ENCODE assay signal across 8 mouse cellular contexts in the genomic region with DNA sequence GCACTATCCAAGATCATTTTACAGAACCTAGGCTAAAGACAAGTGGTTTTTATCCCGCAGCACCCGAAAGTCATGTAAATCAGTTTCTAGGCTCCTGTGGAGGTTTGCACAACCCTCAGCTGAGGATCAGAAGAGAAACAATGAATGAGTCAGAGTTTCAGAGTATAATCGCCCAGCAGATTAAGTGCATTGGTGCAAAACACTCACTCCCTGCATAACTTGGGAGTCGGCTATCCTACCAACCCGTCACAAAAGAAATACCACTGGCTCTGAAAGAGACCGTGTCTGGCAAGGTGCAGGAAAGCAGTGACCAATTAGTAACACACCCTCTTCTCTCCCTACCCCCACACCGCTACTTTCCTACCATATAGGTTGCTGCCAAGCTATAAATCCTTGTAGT. TPM values are rescaled to one million over a fixed set of nuclear protein-coding genes. Genes with fewer than 3 reads are reported as not detected.
DNase-seq lines count a peak whose midpoint lies in the region; ATAC-seq and TF ChIP-seq lines count a peak whose summit lies in the region.

No protein-coding gene starts in this region.

- peaks cover 72% of the 10 kb centered on the region for H3K4me1 ChIP-seq in megakaryocyte, embryonic 14.5 days
- peaks cover 44% of the 10 kb centered on the region for H3K4me1 ChIP-seq in limb, embryonic 13.5 days

- H3K9ac ChIP-seq in limb, embryonic 13.5 days = peak overlapping the region; percentile 84

- H3ac ChIP-seq in myocyte (ENCODE audit: control insufficient read depth, insufficient read length) = no peak overlapping the region

- TF ChIP-seq POLR2A in myocyte (IDR thresholded peaks at IDR 0.05; ENCODE audit: insufficient read length, low read depth) = no peak

- 5% methylated on average over 7 of the region's 7 CpGs for WGBS in limb, embryonic 13.5 days

- peak overlapping the region; percentile 91 for H3K4me3 ChIP-seq in megakaryocyte, embryonic 14.5 days (replicated peaks)
- H3K4me3 ChIP-seq in limb, embryonic 13.5 days = peak overlapping the region; percentile 66
- peak overlapping the region; percentile 57 for H3K4me3 ChIP-seq in myocyte

- no peaks in the 10 kb centered on the region for H3K27me3 ChIP-seq in megakaryocyte, embryonic 14.5 days (replicated peaks)
- H3K27me3 ChIP-seq in limb, embryonic 13.5 days = no peaks in the 10 kb centered on the region
- H3K27me3 ChIP-seq in myocyte (ENCODE audit: control insufficient read depth, insufficient read depth, insufficient read length) = no peaks in the 10 kb centered on the region

- peaks cover 75% of the 10 kb centered on the region for H3K79me2 ChIP-seq in myocyte (ENCODE audit: control insufficient read depth, insufficient read depth)

- H3K9me3 ChIP-seq in megakaryocyte, embryonic 14.5 days = no peaks in the 10 kb centered on the region
- H3K9me3 ChIP-seq in limb, embryonic 13.5 days = no peaks in the 10 kb centered on the region

- ATAC-seq in megakaryocyte, adult 5-6 weeks (ENCODE audit: poor library complexity, severe bottlenecking) = no peak
- no peak for ATAC-seq in limb, embryonic 13.5 days (ENCODE audit: low FRiP score, low read depth)
- no peak for ATAC-seq in cerebellum, adult (ENCODE audit: insufficient number of reproducible peaks, low FRiP score, low TSS enrichment)

- H3K4me2 ChIP-seq in limb, embryonic 13.5 days (replicated peaks) = peak overlapping the region; percentile 76
- peak overlapping the region; percentile 95 for H3K4me2 ChIP-seq in myocyte (ENCODE audit: low read depth)

- peak overlapping the region; percentile 67 for H3K27ac ChIP-seq in limb, embryonic 13.5 days

- peak; percentile 9 for DNase-seq in adrenal gland, postnatal 25 days
- DNase-seq in gonadal fat pad, adult 2 months (ENCODE audit: low read depth) = peak; percentile 54
- no peak for DNase-seq in cerebellum, postnatal 4 days (ENCODE audit: low spot score in 2 of 2)

- H3K36me3 ChIP-seq in megakaryocyte, embryonic 14.5 days (replicated peaks; ENCODE audit: low read length) = peaks cover 49% of the 10 kb centered on the region
- peaks cover 24% of the 10 kb centered on the region for H3K36me3 ChIP-seq in limb, embryonic 13.5 days
- peaks cover 4% of the 10 kb centered on the region for H3K36me3 ChIP-seq in myocyte (ENCODE audit: control insufficient read depth, insufficient read depth)

TF ChIP-seq in myocyte, 11 proteins besides CTCF, POLR2A, EP300 and RAD21:
- peak; percentile 60; the same call in 1 of the 2 replicates for TF ChIP-seq CEBPB (IDR thresholded peaks at IDR 0.05; ENCODE audit: insufficient read depth, poor library complexity, severe bottlenecking)
- TF ChIP-seq MYOG (IDR thresholded peaks at IDR 0.05; ENCODE audit: control insufficient read depth in 1 of 3, insufficient read depth in 1 of 3, insufficient read length in 2 of 3, low read depth in 2 of 3) = no peak

RNA-seq across cellular contexts. Expression of a gene that starts 3.4 kb away (rescaled TPM):
- polyA plus RNA-seq in megakaryocyte, embryonic 14.5 days (2012; ENCODE audit: insufficient read depth, low replicate concordance) = 20.5 and 26.8 TPM in 2 replicates
- total RNA-seq in megakaryocyte, adult 5-6 weeks (2015) = 16.8 and 18.5 TPM in 2 replicates
- total RNA-seq in megakaryocyte, adult 5-6 weeks (2017) = 21.1 and 31.3 TPM in 2 replicates
- total RNA-seq in adrenal gland, postnatal 25 days (2021) = 107 and 137 TPM in 2 replicates
- 39.8 and 50.9 TPM in 2 replicates for polyA plus RNA-seq in gonadal fat pad, adult 2 months (2012; rRNA removed)
- polyA plus RNA-seq in limb, embryonic 13.5 days (2015; fragmentation: Nextera tagmentation; extraction: Ambion mirVana) = 43.6 and 45.9 TPM in 2 replicates
- 33.5 TPM for polyA plus RNA-seq in myocyte (2012; fragmentation: generic; extraction: Trizol)

Comparison
In these comparisons a context has a peak if more than half of its experiments do, and no peak if none do; other contexts are left out.
1. DNase-seq: peak in adrenal gland, postnatal 25 days (single experiment) and gonadal fat pad, adult 2 months (single experiment); none in cerebellum, postnatal 4 days (0 of 2).
2. Peak in every context shown above with its lines, with median percentiles within 50 percentile points of each other: H3K4me3 ChIP-seq.